In the genomic region with DNA sequence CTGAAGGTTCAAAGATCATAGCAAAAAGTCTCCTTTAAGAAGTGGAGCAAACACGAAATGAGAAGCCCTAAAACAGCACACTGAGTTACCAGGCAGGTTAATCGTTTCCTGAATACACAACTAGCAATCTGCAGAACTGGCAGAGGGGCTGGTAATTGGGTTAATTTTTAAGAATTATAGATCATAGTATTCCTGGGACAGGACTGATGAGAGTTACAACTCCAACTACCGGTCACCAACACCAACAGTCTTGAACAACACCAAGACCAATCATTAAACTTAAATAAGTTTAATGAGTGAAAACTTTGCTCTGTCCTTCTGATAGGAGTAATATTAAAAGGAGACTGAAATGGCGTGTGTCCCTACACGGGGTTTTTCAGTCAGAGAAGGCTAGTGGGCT, we compare ENCODE assay signal across 29 mouse cellular contexts. TPM values are rescaled to one million over a fixed set of nuclear protein-coding genes. Genes with fewer than 3 reads are reported as not detected.
DNase-seq lines count a peak whose midpoint lies in the region; ATAC-seq and TF ChIP-seq lines count a peak whose summit lies in the region.
"Had no signal": no experiment of that assay in that cellular context is flagged by ENCODE, and none has a peak within 500 bp of the region (broad histone marks: within the 10 kb centered on the region; RNA-seq: fewer than 3 reads in every experiment).

No protein-coding gene starts in this region.

- H3K79me2 ChIP-seq in liver, adult 2 months (ENCODE audit: control insufficient read depth, insufficient read depth, low read length), result no peaks in the 10 kb centered on the region

- peaks cover 7% of the 10 kb centered on the region for H3K4me1 ChIP-seq in liver, adult 2 months (ENCODE audit: control insufficient read depth, insufficient read depth, low read length)
- peaks cover 7% of the 10 kb centered on the region; the same call in 1 of the 2 replicates for H3K4me1 ChIP-seq in kidney, embryonic 16.5 days (ENCODE audit: insufficient read depth, low read length)
- peaks cover 9% of the 10 kb centered on the region; the same call in 1 of the 2 replicates for H3K4me1 ChIP-seq in midbrain, embryonic 15.5 days
- H3K4me1 ChIP-seq: limb, embryonic 12.5 days had no signal

- peak; percentile 71 for DNase-seq in kidney, adult 11 months
- DNase-seq in kidney, postnatal 10 days, result no peak
- peak; percentile 92 for DNase-seq in liver, adult 2 months (ENCODE audit: extremely low read depth, low read depth, low spot score)
- DNase-seq in liver, result no peak
- DNase-seq in adrenal gland, adult 2 months, result no peak
- DNase-seq: adrenal gland, postnatal 36 days; cerebellum, adult 18-20 months; cerebellum, postnatal 10 days; gastrocnemius, postnatal 10 days; heart, postnatal 10 days; liver, embryonic 13.5 days; lung, adult 2 months; lung, postnatal 10 days; retina, postnatal 1 day; right cerebral cortex, postnatal 14 days had no signal

- 0 out of 2 replicates have a peak, but pooled peaks cover 4% of the 10 kb centered on the region for H3K27me3 ChIP-seq in liver, adult 2 months (ENCODE audit: control insufficient read depth, insufficient read depth, low read length)
- peaks cover 15% of the 10 kb centered on the region; the same call in 1 of the 2 replicates for H3K27me3 ChIP-seq in kidney, embryonic 16.5 days (ENCODE audit: insufficient read depth, low read length)
- H3K27me3 ChIP-seq in midbrain, embryonic 15.5 days (replicated peaks), result no peaks in the 10 kb centered on the region

- TF ChIP-seq CTCF in liver, adult 2 months (IDR thresholded peaks at IDR 0.05; ENCODE audit: low read depth, low read length), result no peak

- H3K9ac ChIP-seq in liver, adult 2 months (ENCODE audit: low read depth, low read length), result no peak overlapping the region
- H3K9ac ChIP-seq in kidney, embryonic 16.5 days (replicated peaks; ENCODE audit: low read length), result no peak overlapping the region
- no peak overlapping the region for H3K9ac ChIP-seq in midbrain, embryonic 15.5 days
- H3K9ac ChIP-seq: forebrain, embryonic 13.5 days; heart, embryonic 13.5 days; limb, embryonic 12.5 days; liver, embryonic 13.5 days; midbrain, embryonic 13.5 days; neural tube, embryonic 15.5 days; stomach, embryonic 15.5 days had no signal

- 26% methylated on average over 5 of the region's 5 CpGs for WGBS in liver, adult 2 months
- WGBS in kidney, embryonic 16.5 days, result 56% methylated on average over 5 of the region's 5 CpGs
- 92% methylated on average over 5 of the region's 5 CpGs for WGBS in midbrain, embryonic 15.5 days

- H3K4me3 ChIP-seq in liver, adult 2 months (ENCODE audit: insufficient read depth, low read depth, low read length), result no peak overlapping the region
- peak overlapping the region; percentile 21 for H3K4me3 ChIP-seq in kidney, embryonic 16.5 days (ENCODE audit: low read length)
- H3K4me3 ChIP-seq in midbrain, embryonic 15.5 days, result no peak overlapping the region
- H3K4me3 ChIP-seq: forebrain, embryonic 13.5 days; heart, embryonic 13.5 days; hindbrain, embryonic 10.5 days; limb, embryonic 12.5 days; liver, embryonic 13.5 days; midbrain, embryonic 13.5 days; neural tube, embryonic 15.5 days; stomach, embryonic 15.5 days had no signal

- H3K36me3 ChIP-seq in liver, adult 2 months (ENCODE audit: control insufficient read depth, insufficient read depth, low read length), result no peaks in the 10 kb centered on the region
- no peaks in the 10 kb centered on the region for H3K36me3 ChIP-seq in kidney, embryonic 16.5 days (ENCODE audit: insufficient read depth, low read length)
- H3K36me3 ChIP-seq in midbrain, embryonic 15.5 days (replicated peaks), result no peaks in the 10 kb centered on the region
- H3K36me3 ChIP-seq: heart, embryonic 13.5 days; hindbrain, embryonic 10.5 days; limb, embryonic 12.5 days; liver, embryonic 13.5 days; midbrain, embryonic 13.5 days; neural tube, embryonic 15.5 days; stomach, embryonic 15.5 days had no signal

- no peak overlapping the region for H3K27ac ChIP-seq in liver, adult 2 months (replicated peaks; ENCODE audit: insufficient read depth, low read depth, low read length)
- peak overlapping the region; percentile 46; the same call in 1 of the 2 replicates for H3K27ac ChIP-seq in kidney, embryonic 16.5 days (ENCODE audit: low read length)
- no peak overlapping the region for H3K27ac ChIP-seq in midbrain, embryonic 15.5 days
- H3K27ac ChIP-seq: forebrain, embryonic 13.5 days; heart, embryonic 13.5 days; hindbrain, embryonic 10.5 days; limb, embryonic 12.5 days; liver, embryonic 13.5 days; macrophage; midbrain, embryonic 13.5 days; neural tube, embryonic 15.5 days; stomach, embryonic 15.5 days had no signal

- peak; percentile 6; the same call in 1 of the 2 replicates for ATAC-seq in kidney, embryonic 16.5 days (ENCODE audit: low FRiP score, low TSS enrichment)
- no peak for ATAC-seq in midbrain, embryonic 15.5 days (replicated peaks)
- ATAC-seq: forebrain, embryonic 13.5 days; intestine, postnatal 0 days; midbrain, embryonic 13.5 days; Patski had no signal

- peak overlapping the region; percentile 98 for H3K4me2 ChIP-seq in kidney, embryonic 16.5 days (replicated peaks; ENCODE audit: low read depth, low read length)
- H3K4me2 ChIP-seq in midbrain, embryonic 15.5 days, result no peak overlapping the region
- H3K4me2 ChIP-seq: forebrain, embryonic 13.5 days; heart, embryonic 13.5 days; limb, embryonic 12.5 days; liver, embryonic 13.5 days; midbrain, embryonic 13.5 days; neural tube, embryonic 15.5 days; stomach, embryonic 15.5 days had no signal

- no peaks in the 10 kb centered on the region for H3K9me3 ChIP-seq in kidney, embryonic 16.5 days (ENCODE audit: low read length)
- H3K9me3 ChIP-seq in midbrain, embryonic 15.5 days, result no peaks in the 10 kb centered on the region
- H3K9me3 ChIP-seq: forebrain, embryonic 13.5 days; heart, embryonic 13.5 days; hindbrain, embryonic 10.5 days; limb, embryonic 12.5 days; liver, embryonic 13.5 days; midbrain, embryonic 13.5 days; neural tube, embryonic 15.5 days; stomach, embryonic 15.5 days had no signal

- no peak for TF ChIP-seq POLR2A in liver, adult 2 months (IDR thresholded peaks at IDR 0.05; ENCODE audit: extremely low read depth, insufficient read depth, low read length)

RNA-seq across cellular contexts. Expression of gene Tmem229a, which starts 3.8 kb away (rescaled TPM):
- 0.60 and 0.65 TPM in 2 replicates for total RNA-seq in liver, adult 2 months (2014; rRNA removed)
- polyA plus RNA-seq in liver, adult 2 months (2012; rRNA removed), result 0.11 and 0.12 TPM in 2 replicates
- polyA plus RNA-seq in kidney, embryonic 16.5 days (2015; fragmentation: Nextera tagmentation; extraction: Ambion mirVana), result 10.0 and 11.3 TPM in 2 replicates
- total RNA-seq in adrenal gland, adult 2 months (2021), result under 1 TPM; 0.09 to 0.24 TPM
- 0.31 and 0.34 TPM in 2 replicates for polyA plus RNA-seq in adrenal gland, adult 2 months (2012; rRNA removed)
- 3.2 and 3.8 TPM in 2 replicates for polyA plus RNA-seq in midbrain, embryonic 15.5 days (2015; fragmentation: Nextera tagmentation; extraction: Ambion mirVana)
- total RNA-seq: megakaryocyte-erythroid progenitor cell, adult 5-6 weeks; MEL had no signal
- polyA plus RNA-seq: macrophage, Patski had no signal

Comparison
In these comparisons a context has a peak if more than half of its experiments do, and no peak if none do; other contexts are left out.
1. DNase-seq: peak in kidney, adult 11 months (single experiment) and liver, adult 2 months (single experiment); none in kidney, postnatal 10 days (single experiment), liver (single experiment) and adrenal gland, adult 2 months (single experiment).